Mouse (Mus musculus) liver, adult 2 months (tissue): ENCODE data around the gene Rnf223. TPM values are rescaled to one million over a fixed set of nuclear protein-coding genes. Genes with fewer than 3 reads are reported as not detected.
A peak's percentile ranks its signal among the peaks of the same experiment; 100 is the strongest.

ENCODE experiments used
- DNase-seq: peaks from one replicate; pipeline ENCODE4 v3.0.0-alpha.2; 2011; ENCODE audit warnings: low read depth, low spot score; ENCODE audit errors: extremely low read depth
- H3K27ac ChIP-seq: fragments of 200-500 bp; replicated peaks from 2 replicates; pipeline ENCODE4 v1.5.1; 2012; ENCODE audit warnings: low read depth, mild to moderate bottlenecking, control low read depth, inconsistent platforms, low read length; ENCODE audit not compliant: insufficient read depth
- H3K27me3 ChIP-seq: fragments of 200-500 bp; 2 replicates; pipeline ENCODE4 v1.6.1; 2012; ENCODE audit warnings: mild to moderate bottlenecking, moderate library complexity, low read length, inconsistent platforms; ENCODE audit not compliant: control insufficient read depth, insufficient read depth
- H3K36me3 ChIP-seq: fragments of 200-500 bp; 2 replicates; pipeline ENCODE4 v1.6.1; 2012; ENCODE audit warnings: low read length, inconsistent platforms; ENCODE audit not compliant: control insufficient read depth, insufficient read depth
- H3K4me1 ChIP-seq: fragments of 200-500 bp; 2 replicates; pipeline ENCODE4 v1.6.1; 2011; ENCODE audit warnings: low read length; ENCODE audit not compliant: control insufficient read depth, insufficient read depth
- H3K4me3 ChIP-seq: fragments of 200-500 bp; 2 replicates; pipeline ENCODE4 v1.5.1; 2011; ENCODE audit warnings: low read depth, mild to moderate bottlenecking, control low read depth, low read length, moderate library complexity; ENCODE audit not compliant: insufficient read depth
- H3K79me2 ChIP-seq: fragments of 200-500 bp; 2 replicates; pipeline ENCODE4 v1.6.1; 2012; ENCODE audit warnings: inconsistent platforms, mild to moderate bottlenecking, low read length, moderate library complexity; ENCODE audit not compliant: control insufficient read depth, insufficient read depth
- H3K9ac ChIP-seq: fragments of 200-500 bp; 2 replicates; pipeline ENCODE4 v1.6.1; 2012; ENCODE audit warnings: low read depth, mild to moderate bottlenecking, control low read depth, inconsistent platforms, low read length
- CTCF ChIP-seq: fragments of 200-500 bp; IDR thresholded peaks from 2 replicates; pipeline ENCODE4 v1.5.1; 2011; ENCODE audit warnings: low read depth, low read length, control low read depth
- POLR2A ChIP-seq: fragments of 200-500 bp; IDR thresholded peaks from 2 replicates; pipeline ENCODE4 v1.6.1; 2011; ENCODE audit warnings: low read length, control low read depth; ENCODE audit not compliant: insufficient read depth; ENCODE audit errors: extremely low read depth
- WGBS: fragments of 180-500 bp; shearing (Covaris S2); methylation state at CpG from one replicate; pipeline ENCODE4 v1.1.7; 2018; 5-methylcytosine and 5-hydroxymethylcytosine counted together
- polyA plus RNA-seq: library from polyadenylated mRNA; depleted of rRNA; stranded (reverse); fragments of >200 nt; gene quantifications from 2 replicates; pipeline ENCODE4 v1.2.3, GENCODE M21; 2012
- total RNA-seq: library from RNA; depleted of rRNA; stranded (reverse); fragments of >200 nt; gene quantifications from 2 replicates; pipeline ENCODE4 v1.2.3, GENCODE M21; 2014

Rnf223 gene
- total and polyA plus RNA-seq, 2 experiments: 0.17 TPM; not detected in 1

DNA sequence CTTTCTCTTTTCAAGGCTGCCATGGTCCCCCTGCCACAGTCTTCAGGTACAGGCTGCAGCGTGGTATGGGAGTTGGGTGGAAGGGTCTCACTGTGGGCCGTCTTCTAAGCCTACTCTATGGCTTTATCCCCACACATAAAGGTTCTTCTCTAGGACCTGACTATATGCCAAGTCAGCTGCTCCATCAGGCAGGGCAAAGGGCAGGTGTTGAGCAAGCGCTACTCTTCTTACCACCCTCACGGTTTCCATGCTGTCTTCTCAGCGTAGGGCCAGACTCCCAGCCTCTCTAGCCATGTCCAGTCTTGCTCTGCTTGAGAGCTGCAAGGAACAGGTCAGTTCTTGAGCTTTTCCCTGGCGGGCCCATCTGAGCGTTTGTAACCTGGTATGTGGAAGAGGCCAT lies 6.2 kb upstream of the Rnf223 start:
- no peak for TF ChIP-seq POLR2A
- TF ChIP-seq CTCF: no peak
- Histone ChIP-seq H3K9ac (no peak overlapping the region), H3K36me3 (peaks cover 2% of the 10 kb centered on the region; the same call in 1 of the 2 replicates), H3K79me2 (no peaks in the 10 kb centered on the region), H3K27me3 (no peaks in the 10 kb centered on the region), H3K4me3 (no peak overlapping the region), H3K4me1 (peaks cover 3% of the 10 kb centered on the region; the same call in 1 of the 2 replicates), H3K27ac (no peak overlapping the region)
- DNase-seq: peak; percentile 80
- 53% methylated on average over 7 of the region's 7 CpGs for WGBS

DNA sequence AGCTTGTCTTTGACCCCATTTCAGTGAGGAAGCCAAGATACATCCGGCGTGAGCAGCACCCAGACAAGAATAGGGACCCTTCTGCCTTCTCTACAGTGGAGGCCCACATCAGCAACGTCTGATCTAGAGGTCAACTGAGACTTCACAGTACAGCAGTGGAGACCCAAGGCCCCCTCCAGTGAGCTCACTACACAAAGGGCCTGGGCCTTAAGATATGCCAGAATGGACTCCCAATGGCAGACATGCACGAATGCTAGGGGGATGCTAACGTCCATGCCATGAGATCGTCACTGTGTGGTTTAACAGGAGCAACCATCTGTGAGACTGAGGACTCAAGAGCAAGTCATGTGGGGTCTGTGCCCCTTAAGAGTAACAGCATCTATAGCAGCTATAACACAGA lies 4.9 kb upstream of the Rnf223 start:
- H3K9ac ChIP-seq: no peak overlapping the region
- no peak for DNase-seq
- H3K4me1 ChIP-seq: peaks cover 3% of the 10 kb centered on the region; the same call in 1 of the 2 replicates
- H3K27me3 ChIP-seq: no peaks in the 10 kb centered on the region
- 98% methylated on average over 6 of the region's 6 CpGs for WGBS
- H3K4me3 ChIP-seq: no peak overlapping the region
- H3K36me3 ChIP-seq: peaks cover under 1% of the 10 kb centered on the region; the same call in 1 of the 2 replicates
- H3K27ac ChIP-seq: no peak overlapping the region
- TF ChIP-seq POLR2A (no peak), CTCF (no peak)
- no peaks in the 10 kb centered on the region for H3K79me2 ChIP-seq

GRCm38 (mm10) chr4:156126841-156127240 lies 3.5 kb upstream of the Rnf223 start:
- H3K27ac ChIP-seq: no peak overlapping the region
- H3K4me3 ChIP-seq: no peak overlapping the region
- no peak overlapping the region for H3K9ac ChIP-seq
- WGBS: 89% methylated on average over 7 of the region's 7 CpGs
- DNase-seq: no peak
- H3K79me2 ChIP-seq: no peaks in the 10 kb centered on the region
- peaks cover 3% of the 10 kb centered on the region; the same call in 1 of the 2 replicates for H3K4me1 ChIP-seq
- TF ChIP-seq POLR2A (no peak), CTCF (no peak)
- no peaks in the 10 kb centered on the region for H3K27me3 ChIP-seq
- H3K36me3 ChIP-seq: no peaks in the 10 kb centered on the region; the same call in 1 of the 2 replicates

GRCm38 (mm10) chr4:156128746-156129145 lies 1.6 kb upstream of the Rnf223 start:
- Histone ChIP-seq H3K79me2 (no peaks in the 10 kb centered on the region), H3K4me3 (no peak overlapping the region), H3K36me3 (no peaks in the 10 kb centered on the region; the same call in 1 of the 2 replicates), H3K27me3 (no peaks in the 10 kb centered on the region), H3K4me1 (peaks cover 2% of the 10 kb centered on the region; the same call in 1 of the 2 replicates), H3K27ac (no peak overlapping the region), H3K9ac (no peak overlapping the region)
- no peak for DNase-seq
- TF ChIP-seq POLR2A (no peak), CTCF (no peak)
- 84% methylated on average over 5 of the region's 5 CpGs for WGBS

GRCm38 (mm10) chr4:156130940-156131339 lies 627 bp downstream of the Rnf223 start:
- Histone ChIP-seq H3K36me3 (no peaks in the 10 kb centered on the region), H3K9ac (no peak overlapping the region), H3K79me2 (no peaks in the 10 kb centered on the region), H3K27ac (no peak overlapping the region), H3K27me3 (no peaks in the 10 kb centered on the region), H3K4me1 (no peaks in the 10 kb centered on the region), H3K4me3 (no peak overlapping the region)
- no peak for DNase-seq
- TF ChIP-seq CTCF (no peak), POLR2A (no peak)
- WGBS: 92% methylated on average over 10 of the region's 10 CpGs

- Histone ChIP-seq H3K36me3 (no peaks in the 10 kb centered on the region), H3K4me1 (no peaks in the 10 kb centered on the region), H3K27ac (no peak overlapping the region), H3K4me3 (no peak overlapping the region), H3K79me2 (no peaks in the 10 kb centered on the region), H3K27me3 (no peaks in the 10 kb centered on the region), H3K9ac (no peak overlapping the region)
- no peak for DNase-seq
- TF ChIP-seq CTCF (no peak), POLR2A (no peak)
- WGBS: 84% methylated on average over 5 of the region's 5 CpGs
Measured at GRCm38 (mm10) chr4:156133334-156133733, 3.0 kb downstream of the Rnf223 start.
